Mouse (Mus musculus): Measurements from ENCODE around the gene Mmp25.
"Not testable (repeated sequence)": the region's sequence is repeated elsewhere in the genome, so short reads cannot be mapped to it uniquely, and the experiment has no call there.

Gene Mmp25

DNA sequence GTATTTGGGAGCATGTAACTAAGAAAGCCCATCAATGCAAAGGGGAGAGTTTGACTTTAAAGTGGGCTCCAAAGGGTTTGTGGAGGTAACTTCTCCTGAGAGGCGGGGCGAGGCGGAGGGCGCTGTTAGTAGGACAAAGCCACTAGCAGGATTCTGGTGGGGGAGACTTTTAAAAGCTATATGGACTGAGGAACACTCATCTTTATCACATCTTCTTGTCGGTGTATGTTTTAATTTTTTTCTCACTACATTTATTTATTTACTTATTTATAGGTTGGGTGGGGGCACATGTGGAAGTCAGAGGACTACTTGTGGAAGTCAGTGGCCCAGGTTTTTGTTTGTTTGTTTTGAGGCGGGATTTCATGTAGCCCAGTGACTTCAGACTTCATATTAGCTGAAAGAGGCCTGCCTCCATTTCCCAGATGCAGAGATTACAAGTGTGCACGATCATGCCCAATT lies 45.4 kb downstream of the Mmp25 start:
- DNase-seq = peak in 1 of 2 experiments; percentile 21

DNA sequence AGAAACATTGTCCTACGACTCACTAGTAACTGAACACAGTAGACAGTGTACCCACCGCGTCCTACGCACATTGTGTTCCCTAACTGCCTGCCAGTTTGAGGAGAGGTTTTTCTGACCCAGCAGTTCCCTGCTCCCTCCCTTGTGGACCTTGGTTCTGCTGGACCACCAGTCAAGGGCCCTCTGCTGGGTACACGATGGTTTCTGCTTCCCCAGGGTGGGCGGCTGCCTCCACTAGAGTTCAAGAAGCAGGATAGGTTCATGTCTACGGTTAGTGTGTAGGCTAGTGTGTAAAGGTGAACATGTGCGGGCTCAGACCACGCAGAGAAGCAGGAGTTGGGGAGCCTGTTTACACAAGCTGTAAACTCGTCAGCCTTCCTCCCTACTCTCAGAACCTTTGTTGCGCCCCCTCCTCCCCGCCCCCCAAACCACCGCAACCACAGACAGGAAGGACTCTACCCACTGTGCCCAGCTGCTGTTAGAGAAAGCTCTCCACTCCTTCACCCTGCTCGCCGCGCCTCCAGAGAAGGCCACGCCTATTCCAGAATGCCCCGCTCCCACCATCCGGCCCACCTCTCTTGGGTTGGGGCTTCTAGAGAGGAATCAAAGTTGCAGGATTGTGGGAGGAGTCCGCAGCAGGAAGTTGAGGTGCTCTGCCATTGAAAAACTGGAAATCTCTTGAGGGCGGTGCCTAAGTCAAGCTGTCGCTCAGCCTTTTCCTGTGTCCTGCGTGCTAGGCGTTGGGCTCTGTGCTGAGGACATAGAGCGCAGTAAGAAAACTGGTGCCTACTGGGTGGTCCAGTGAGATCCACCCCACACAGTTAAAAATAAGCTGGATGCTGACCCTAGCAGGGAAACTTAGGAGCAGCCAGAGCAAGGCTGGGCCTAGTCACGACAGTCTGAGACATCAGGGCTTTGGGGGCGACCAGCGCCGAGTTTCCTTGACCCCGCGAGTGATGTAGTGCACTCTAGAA lies 46.2 kb downstream of the Mmp25 start, which contains the start of gene Zfp13:
TSS of gene Zfp13 (minus strand) at position 906 of the 971 bp plus-strand sequence.
- peak; percentile 70 to 71 for DNase-seq

DNA sequence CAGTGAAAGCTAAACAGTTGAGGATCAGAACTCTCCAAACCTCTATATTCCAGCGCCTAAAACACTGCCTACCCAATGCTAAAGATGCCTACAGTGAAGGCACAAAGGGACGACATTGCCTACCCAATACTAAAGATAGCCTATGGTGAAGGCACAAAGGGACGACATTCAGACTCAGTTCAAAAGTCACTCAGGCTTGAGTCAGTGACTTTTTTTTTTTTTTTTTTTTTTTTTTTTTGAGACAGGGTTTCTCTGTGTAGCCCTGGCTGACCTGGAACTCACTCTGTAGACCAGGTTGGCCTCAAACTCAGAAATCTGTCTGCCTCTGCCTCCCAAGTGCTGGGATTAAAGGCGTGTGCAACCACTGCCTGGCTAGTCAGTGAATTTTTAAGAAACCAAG lies 49.9 kb downstream of the Mmp25 start:
- not testable (repeated sequence) for DNase-seq

DNA sequence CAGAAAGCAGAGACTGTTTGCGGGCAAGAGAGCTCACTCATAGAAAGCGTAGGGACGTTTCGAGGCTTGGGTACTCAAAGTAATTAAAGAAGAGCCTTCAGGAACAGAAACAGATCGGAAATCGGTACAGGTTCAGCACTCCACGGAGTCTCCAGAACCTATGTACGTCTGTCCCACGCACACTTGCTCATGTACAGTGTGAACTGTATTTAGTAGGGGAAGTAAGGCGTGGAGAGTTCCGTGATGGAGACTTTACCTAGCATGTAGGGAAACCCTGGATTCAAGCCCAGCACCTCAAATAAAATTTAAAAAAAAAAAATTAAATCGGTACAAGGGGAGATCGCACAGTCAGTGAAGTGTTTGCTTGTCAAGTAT lies 52.2 kb downstream of the Mmp25 start:
- DNase-seq = no peak

DNA sequence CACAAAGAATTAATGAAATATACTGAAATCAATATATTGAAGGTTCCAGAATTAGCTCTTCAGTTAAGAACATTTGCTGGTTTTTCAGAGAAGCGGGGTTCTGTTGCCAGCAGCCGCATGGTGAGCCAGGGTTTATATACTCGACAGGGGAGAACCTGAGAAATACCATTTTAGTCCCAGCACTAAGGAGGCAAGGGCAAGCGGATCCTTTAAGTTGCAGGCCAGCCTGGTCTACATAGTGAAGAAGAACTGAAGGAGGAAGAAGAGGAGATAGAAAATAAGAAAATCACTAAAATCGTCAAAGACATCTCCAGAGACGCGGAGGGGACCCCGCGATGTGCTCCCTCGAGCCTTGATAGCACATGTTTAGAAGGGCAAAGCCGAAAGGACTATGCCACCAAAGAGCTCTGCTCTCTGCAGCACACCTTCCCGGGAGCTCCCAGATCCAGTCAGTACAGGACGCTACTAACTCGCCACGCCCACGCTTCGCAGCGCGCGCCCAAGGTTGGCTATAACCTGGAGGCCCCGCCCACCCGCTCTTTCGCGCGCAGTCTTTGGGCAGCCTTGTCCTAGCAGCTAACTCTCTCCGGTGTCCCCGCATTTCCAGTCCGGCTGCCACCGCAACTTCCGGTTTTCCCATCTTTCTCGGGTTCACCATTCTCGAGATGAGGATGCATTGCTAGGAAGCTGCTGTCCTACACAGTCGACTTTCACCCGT lies 52.7 kb downstream of the Mmp25 start:
- DNase-seq = peak; percentile 80

DNA sequence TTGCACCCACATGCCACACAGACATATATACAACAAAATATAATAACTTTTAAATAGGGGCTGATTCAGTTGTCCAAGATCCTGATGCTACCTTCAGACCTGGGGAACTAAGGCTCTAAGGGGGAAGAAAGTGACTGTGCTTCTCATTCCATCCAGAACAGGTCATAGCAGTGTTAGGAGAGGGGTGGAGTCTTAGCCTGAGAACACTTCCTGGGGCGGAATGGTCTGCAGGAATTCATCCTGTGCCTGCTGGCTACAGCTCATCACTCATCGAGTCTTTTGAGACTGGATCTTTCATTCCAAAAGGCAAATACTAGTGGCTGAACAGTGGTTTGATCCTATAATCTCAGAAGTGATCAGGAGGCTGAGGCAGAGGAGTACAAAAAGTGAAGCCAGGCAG lies 57.8 kb downstream of the Mmp25 start:
- no peak for DNase-seq

DNA sequence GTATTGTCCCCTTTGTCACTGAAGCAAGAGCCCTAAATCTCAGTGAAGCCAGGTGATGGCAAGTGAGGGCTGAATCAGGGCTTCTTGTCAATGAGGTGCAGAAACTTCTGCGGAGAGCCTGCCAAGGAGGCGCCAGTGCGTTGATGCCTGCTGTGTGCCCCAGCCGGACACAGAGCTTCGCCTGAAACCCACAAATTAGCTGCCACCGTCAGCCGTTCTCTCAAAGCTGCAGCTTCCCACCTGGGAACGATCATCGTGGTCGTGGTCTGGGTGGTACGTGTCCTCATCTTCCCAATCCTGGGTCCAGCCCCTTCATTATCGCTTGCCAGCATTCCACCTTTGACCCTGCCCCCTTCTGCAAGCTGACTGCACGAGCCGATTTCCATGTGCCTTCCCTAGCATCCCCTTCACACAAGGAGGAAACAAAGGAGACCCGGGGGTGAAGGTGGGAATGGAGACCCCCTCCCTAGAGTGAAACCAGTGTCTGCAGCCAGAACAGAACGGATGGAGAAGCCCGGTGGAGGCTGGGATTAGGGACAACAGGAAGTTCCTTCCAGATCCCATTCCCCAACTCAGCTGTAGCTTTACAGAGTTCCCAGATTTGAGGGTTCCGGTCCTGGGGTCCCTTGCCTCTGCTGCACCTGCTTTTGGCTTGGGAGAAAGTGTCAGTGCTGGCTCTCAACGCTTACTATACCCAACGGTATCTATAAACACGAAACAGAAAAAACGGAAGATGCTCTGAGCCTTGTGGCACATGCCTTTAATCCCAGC lies 59.2 kb downstream of the Mmp25 start:
- no peak for DNase-seq

DNA sequence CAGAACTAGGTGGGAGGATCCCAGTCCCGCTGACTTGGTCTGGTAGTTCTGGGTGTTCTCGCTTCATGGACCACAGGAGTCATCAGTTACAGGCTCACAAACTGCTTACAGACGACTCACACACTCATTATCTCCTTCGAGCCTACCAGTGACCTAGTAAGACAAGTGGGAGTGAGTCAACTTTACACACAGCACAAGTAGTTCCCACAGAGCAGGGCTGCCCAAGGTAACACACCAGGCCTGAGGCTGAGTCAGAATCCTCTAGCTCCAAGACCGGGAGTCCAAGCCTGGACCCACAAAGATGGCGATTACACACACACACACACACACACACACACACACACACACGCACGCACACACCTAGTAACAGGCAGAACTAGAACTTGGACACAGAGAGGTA lies 60.3 kb downstream of the Mmp25 start:
- no peak for DNase-seq
